Mouse (Mus musculus) c-Kit-positive CD71-negative TER-119-negative erythroid progenitor cells, embryonic 14.5 days (primary cell): ENCODE results near the gene Mtmr3.
A peak's percentile ranks its signal among the peaks of the same experiment; 100 is the strongest.

Experiments
- DNase-seq: peaks from one replicate; pipeline ENCODE4 v3.0.0-alpha.2; 2013; ENCODE audit warnings: low read depth

The Mtmr3 gene

GRCm38 (mm10) chr11:4594608-4595500 is at the start of gene Mtmr3:
Gene Mtmr3, minus strand, starts transcription at chr11:4594863.
- peak; percentile 92 for DNase-seq

- DNase-seq: no peak
Observed at GRCm38 (mm10) chr11:4643722-4644121, 49.1 kb upstream of the Mtmr3 start.

- DNase-seq: no peak
Observed at GRCm38 (mm10) chr11:4641185-4641584, 46.5 kb upstream of the Mtmr3 start.

- DNase-seq: no peak
Observed at GRCm38 (mm10) chr11:4638261-4638660, 43.6 kb upstream of the Mtmr3 start.

- peak; percentile 90 for DNase-seq
Observed at GRCm38 (mm10) chr11:4637534-4638234, 43.0 kb upstream of the Mtmr3 start, which contains the start of gene Ascc2. Gene Ascc2, plus strand, starts transcription at chr11:4637747.

- DNase-seq: no peak
Observed at GRCm38 (mm10) chr11:4636782-4637342, 42.2 kb upstream of the Mtmr3 start.

GRCm38 (mm10) chr11:4634395-4634794 is 39.7 kb upstream of the Mtmr3 start:
- no peak for DNase-seq

GRCm38 (mm10) chr11:4633420-4633819 is 38.8 kb upstream of the Mtmr3 start:
- no peak for DNase-seq

GRCm38 (mm10) chr11:4629861-4630280 is 35.2 kb upstream of the Mtmr3 start:
- DNase-seq: no peak

GRCm38 (mm10) chr11:4627636-4628035 is 33.0 kb upstream of the Mtmr3 start:
- no peak for DNase-seq

GRCm38 (mm10) chr11:4625931-4626330 is 31.3 kb upstream of the Mtmr3 start:
- no peak for DNase-seq

- DNase-seq: no peak
Observed at GRCm38 (mm10) chr11:4622997-4623396, 28.3 kb upstream of the Mtmr3 start.

GRCm38 (mm10) chr11:4622442-4622986 is 27.9 kb upstream of the Mtmr3 start:
- DNase-seq: no peak

GRCm38 (mm10) chr11:4621866-4622265 is 27.2 kb upstream of the Mtmr3 start:
- DNase-seq: no peak

GRCm38 (mm10) chr11:4620501-4621108 is 25.9 kb upstream of the Mtmr3 start:
- DNase-seq: no peak

- no peak for DNase-seq
Observed at GRCm38 (mm10) chr11:4620017-4620485, 25.4 kb upstream of the Mtmr3 start, which contains the start of gene Gm11032. Gene Gm11032, plus strand, starts transcription at chr11:4620067.

GRCm38 (mm10) chr11:4611904-4612303 is 17.2 kb upstream of the Mtmr3 start:
- no peak for DNase-seq

- no peak for DNase-seq
Observed at GRCm38 (mm10) chr11:4606541-4606940, 11.9 kb upstream of the Mtmr3 start.

- DNase-seq: no peak
Observed at GRCm38 (mm10) chr11:4605414-4605813, 10.8 kb upstream of the Mtmr3 start.

- DNase-seq: no peak
Observed at GRCm38 (mm10) chr11:4604441-4604840, 9.8 kb upstream of the Mtmr3 start.

GRCm38 (mm10) chr11:4602691-4603441 is 8.2 kb upstream of the Mtmr3 start:
- no peak for DNase-seq
